Mouse (Mus musculus) bone marrow macrophage, adult 2 months (primary cell): ENCODE data around the gene Olfml2b. TPM values are rescaled to one million over a fixed set of nuclear protein-coding genes. Genes with fewer than 3 reads are reported as not detected.

Experiments
- H3K27ac ChIP-seq: 2 replicates; pipeline ENCODE4 v1.5.1; 2012; ENCODE audit warnings: low read depth, low read length; ENCODE audit not compliant: insufficient read depth
- H3K4me1 ChIP-seq: 2 replicates; pipeline ENCODE4 v1.6.1; 2012; ENCODE audit warnings: low read length; ENCODE audit not compliant: control insufficient read depth, insufficient read depth
- H3K4me3 ChIP-seq: 2 replicates; pipeline ENCODE4 v1.5.1; 2012; ENCODE audit warnings: mild to moderate bottlenecking, low read length, moderate library complexity; ENCODE audit not compliant: insufficient read depth
- CTCF ChIP-seq: IDR thresholded peaks from 2 replicates; pipeline ENCODE4 v1.5.1; 2012; ENCODE audit warnings: low read depth, mild to moderate bottlenecking, low read length, moderate library complexity
- POLR2A ChIP-seq: IDR thresholded peaks from 2 replicates; pipeline ENCODE4 v1.6.1; 2012; ENCODE audit warnings: mild to moderate bottlenecking, low read depth, low read length, borderline replicate concordance
- polyA plus RNA-seq: library from polyadenylated mRNA; stranded (reverse); fragments of >200 nt; gene quantifications from 2 replicates; pipeline ENCODE4 v1.2.4, GENCODE M21; 2012; ENCODE audit not compliant: missing spikeins, insufficient read depth, insufficient read length

Olfml2b gene
- polyA plus RNA-seq, 1 experiment, result 1.3 TPM

GRCm38 (mm10) chr1:170657228-170657521, 12.8 kb downstream of the Olfml2b start:
- H3K4me3 ChIP-seq, result no peak overlapping the region
- TF ChIP-seq POLR2A (no peak), CTCF (no peak)
- no peaks in the 10 kb centered on the region for H3K4me1 ChIP-seq

GRCm38 (mm10) chr1:170657643-170658314, 13.4 kb downstream of the Olfml2b start:
- Histone ChIP-seq H3K4me1 (no peaks in the 10 kb centered on the region), H3K4me3 (no peak overlapping the region), H3K27ac (no peak overlapping the region)
- TF ChIP-seq POLR2A (no peak), CTCF (no peak)

More at GRCm38 (mm10) chr1:170657228-170657521, 12.8 kb downstream of the Olfml2b start:
- H3K27ac ChIP-seq, result no peak overlapping the region

GRCm38 (mm10) chr1:170659260-170659659, 14.9 kb downstream of the Olfml2b start:
- H3K27ac ChIP-seq, result no peak overlapping the region
- no peak for TF ChIP-seq POLR2A
- TF ChIP-seq CTCF, result no peak
- H3K4me1 ChIP-seq, result no peaks in the 10 kb centered on the region
- no peak overlapping the region for H3K4me3 ChIP-seq

GRCm38 (mm10) chr1:170664620-170665185, 20.4 kb downstream of the Olfml2b start:
- Histone ChIP-seq H3K4me3 (no peak overlapping the region), H3K4me1 (peaks cover 6% of the 10 kb centered on the region), H3K27ac (no peak overlapping the region)
- no peak for TF ChIP-seq POLR2A
- TF ChIP-seq CTCF, result no peak

- no peak for TF ChIP-seq POLR2A
- TF ChIP-seq CTCF, result no peak
- Histone ChIP-seq H3K27ac (no peak overlapping the region), H3K4me3 (no peak overlapping the region), H3K4me1 (peaks cover 6% of the 10 kb centered on the region)
These were observed 20.9 kb downstream of the Olfml2b start for GRCm38 (mm10) chr1:170665200-170665599.

- H3K27ac ChIP-seq, result no peak overlapping the region
- no peaks in the 10 kb centered on the region for H3K4me1 ChIP-seq
- TF ChIP-seq CTCF (no peak), POLR2A (no peak)
- H3K4me3 ChIP-seq, result no peak overlapping the region
These were observed 29.9 kb downstream of the Olfml2b start for GRCm38 (mm10) chr1:170674184-170674775.

GRCm38 (mm10) chr1:170677681-170678080, 33.3 kb downstream of the Olfml2b start:
- H3K27ac ChIP-seq, result no peak overlapping the region
- H3K4me3 ChIP-seq, result no peak overlapping the region
- TF ChIP-seq POLR2A, result no peak
- no peak for TF ChIP-seq CTCF
- no peaks in the 10 kb centered on the region for H3K4me1 ChIP-seq

GRCm38 (mm10) chr1:170678861-170679260, 34.5 kb downstream of the Olfml2b start:
- Histone ChIP-seq H3K4me1 (peaks cover 3% of the 10 kb centered on the region), H3K4me3 (no peak overlapping the region), H3K27ac (no peak overlapping the region)
- TF ChIP-seq CTCF (no peak), POLR2A (no peak)

- H3K4me1 ChIP-seq, result peaks cover 6% of the 10 kb centered on the region
These were observed 35.3 kb downstream of the Olfml2b start for GRCm38 (mm10) chr1:170679624-170680023.

GRCm38 (mm10) chr1:170683863-170684262, 39.5 kb downstream of the Olfml2b start:
- H3K4me3 ChIP-seq, result no peak overlapping the region
- peaks cover 6% of the 10 kb centered on the region for H3K4me1 ChIP-seq
- H3K27ac ChIP-seq, result no peak overlapping the region
- TF ChIP-seq POLR2A (no peak), CTCF (no peak)

More at GRCm38 (mm10) chr1:170679624-170680023, 35.3 kb downstream of the Olfml2b start:
- no peak overlapping the region for H3K4me3 ChIP-seq
- H3K27ac ChIP-seq, result no peak overlapping the region
- TF ChIP-seq POLR2A (no peak), CTCF (no peak)

- Histone ChIP-seq H3K4me3 (no peak overlapping the region), H3K27ac (no peak overlapping the region), H3K4me1 (no peaks in the 10 kb centered on the region)
- no peak for TF ChIP-seq CTCF
- TF ChIP-seq POLR2A, result no peak
These were observed 45.4 kb downstream of the Olfml2b start for GRCm38 (mm10) chr1:170689773-170690172.
